Mouse (Mus musculus): Measurements from ENCODE around the gene Kctd13.

DNA sequence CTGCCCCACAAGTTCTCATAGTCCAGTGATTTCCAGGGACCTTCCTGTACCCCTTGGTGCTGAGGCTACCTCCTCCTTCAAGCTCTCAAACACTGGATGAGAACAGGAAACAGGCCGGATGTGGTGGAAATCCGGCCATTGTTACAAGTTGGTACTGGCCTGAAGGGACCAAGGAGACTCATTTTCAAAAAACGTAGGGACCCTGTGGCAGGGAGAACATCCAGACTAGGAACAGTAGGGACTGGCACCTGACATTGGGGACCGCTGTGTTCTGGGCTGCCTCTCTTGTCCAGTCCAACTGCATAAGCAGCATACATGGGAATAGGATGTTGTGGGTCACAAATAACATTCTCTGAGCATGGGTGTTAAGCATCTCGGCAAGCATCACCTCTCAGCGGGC lies 47.6 kb upstream of the Kctd13 start:
- TF ChIP-seq TAL1 (conservative IDR thresholded peaks at IDR 0.05; ENCODE audit: low read depth, low read length) (no peak), CTCF (IDR thresholded peaks at IDR 0.05; ENCODE audit: low read depth, low read length) (no peak)

All from G1E (cell line).